Mouse (Mus musculus) stomach, postnatal 0 days (tissue): Measurements from ENCODE around the gene Ptov1.

Experiments
- CTCF ChIP-seq: IDR thresholded peaks from 2 replicates; pipeline ENCODE4 v1.5.1; 2016; ENCODE audit warnings: antibody characterized with exemption, low read depth, mild to moderate bottlenecking, moderate library complexity
- EP300 ChIP-seq: optimal IDR thresholded peaks from 2 replicates; pipeline ENCODE3; 2016; ENCODE audit warnings: antibody characterized with exemption

GRCm38 (mm10) chr7:44870614-44871013, 1.0 kb upstream of the Ptov1 start:
- TF ChIP-seq CTCF (no peak), EP300 (no peak)
